Mouse (Mus musculus): ENCODE results near the gene Ttc28.

The Ttc28 gene

GRCm38 (mm10) chr5:111054848-111055428 is 175.3 kb downstream of the Ttc28 start:
- no peak for DNase-seq

- DNase-seq, result no peak
Measured at GRCm38 (mm10) chr5:111055507-111055906, 175.9 kb downstream of the Ttc28 start.

GRCm38 (mm10) chr5:111057084-111057483 is 177.5 kb downstream of the Ttc28 start:
- no peak for DNase-seq

- DNase-seq, result peak; percentile 42
Measured at GRCm38 (mm10) chr5:111058401-111059139, 179.0 kb downstream of the Ttc28 start.

- no peak for DNase-seq
Measured at GRCm38 (mm10) chr5:111059140-111059921, 179.7 kb downstream of the Ttc28 start.

GRCm38 (mm10) chr5:111060246-111060745 is 180.7 kb downstream of the Ttc28 start:
- no peak for DNase-seq

GRCm38 (mm10) chr5:111063155-111063554 is 183.6 kb downstream of the Ttc28 start:
- no peak for DNase-seq

GRCm38 (mm10) chr5:111063991-111064390 is 184.4 kb downstream of the Ttc28 start:
- no peak for DNase-seq

GRCm38 (mm10) chr5:111065770-111066169 is 186.2 kb downstream of the Ttc28 start:
- DNase-seq, result no peak

- DNase-seq, result no peak
Measured at GRCm38 (mm10) chr5:111069503-111069902, 189.9 kb downstream of the Ttc28 start.

- DNase-seq, result no peak
Measured at GRCm38 (mm10) chr5:111069931-111070330, 190.3 kb downstream of the Ttc28 start.

- DNase-seq, result no peak
Measured at GRCm38 (mm10) chr5:111070361-111070760, 190.8 kb downstream of the Ttc28 start.

GRCm38 (mm10) chr5:111073316-111073736 is 193.7 kb downstream of the Ttc28 start:
- DNase-seq, result no peak

GRCm38 (mm10) chr5:111074050-111074449 is 194.4 kb downstream of the Ttc28 start:
- DNase-seq, result no peak

GRCm38 (mm10) chr5:111075841-111076240 is 196.2 kb downstream of the Ttc28 start:
- no peak for DNase-seq

- DNase-seq, result no peak
Measured at GRCm38 (mm10) chr5:111077261-111077660, 197.7 kb downstream of the Ttc28 start.

- DNase-seq, result no peak
Measured at GRCm38 (mm10) chr5:111080601-111081000, 201.0 kb downstream of the Ttc28 start.

GRCm38 (mm10) chr5:111085849-111086248 is 206.2 kb downstream of the Ttc28 start:
- no peak for DNase-seq

- DNase-seq, result no peak
Measured at GRCm38 (mm10) chr5:111096750-111097149, 217.1 kb downstream of the Ttc28 start.

GRCm38 (mm10) chr5:111097233-111098160 is 217.9 kb downstream of the Ttc28 start:
- DNase-seq, result no peak

GRCm38 (mm10) chr5:111098516-111099274 is 219.1 kb downstream of the Ttc28 start:
- DNase-seq, result no peak

GRCm38 (mm10) chr5:111100585-111100984 is 221.0 kb downstream of the Ttc28 start:
- DNase-seq, result no peak
